Mouse (Mus musculus) liver, adult 2 months (tissue): ENCODE results near the gene Olfr807.

Experiments
- CTCF ChIP-seq: fragments of 200-500 bp; IDR thresholded peaks from 2 replicates; pipeline ENCODE4 v1.5.1; 2011; ENCODE audit warnings: low read depth, low read length, control low read depth
- POLR2A ChIP-seq: fragments of 200-500 bp; IDR thresholded peaks from 2 replicates; pipeline ENCODE4 v1.6.1; 2011; ENCODE audit warnings: low read length, control low read depth; ENCODE audit not compliant: insufficient read depth; ENCODE audit errors: extremely low read depth

DNA sequence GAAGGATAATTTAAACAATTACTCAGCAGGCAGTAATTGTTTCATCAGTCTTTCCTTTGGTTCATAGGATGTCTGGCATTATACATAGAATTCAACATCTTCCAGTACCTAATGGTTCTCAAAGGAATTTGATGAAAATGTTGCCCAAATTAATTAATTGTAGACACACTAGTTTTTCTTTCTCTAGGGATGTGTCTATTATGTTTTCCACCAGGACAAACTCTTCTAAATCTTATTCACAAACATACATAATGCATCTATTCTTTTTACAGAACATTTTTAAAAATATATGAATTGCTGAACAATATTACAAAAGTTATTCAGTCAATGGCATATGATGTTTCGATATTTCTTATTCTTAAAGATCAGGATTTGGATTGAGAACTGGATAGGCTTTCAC lies 7.6 kb upstream of the Olfr807 start, which contains the start of gene Olfr808:
- TF ChIP-seq POLR2A (no peak), CTCF (no peak)
